Mouse (Mus musculus) mouse embryonic stem cell (cell line): ENCODE data around the gene Aurkb.
"Not testable (repeated sequence)": the region's sequence is repeated elsewhere in the genome, so short reads cannot be mapped to it uniquely, and the experiment has no call there.

Experiments
- in situ Hi-C, 2 experiments: fragments of 300-500 bp; cut with MboI; formaldehyde crosslinking; loops; 1 replicate in 1 of 2; 3 replicates in 1 of 2; pipeline ENCODE4 v1.14.3; 2019 to 2020; ENCODE audit warnings: low sequenced_read_pairs in 2 of 2, low pct_unique_long_range_greater_than_20kb in 1 of 2, mixed read lengths in 1 of 2; ENCODE audit not compliant: unreplicated experiment in 1 of 2

Aurkb gene

DNA sequence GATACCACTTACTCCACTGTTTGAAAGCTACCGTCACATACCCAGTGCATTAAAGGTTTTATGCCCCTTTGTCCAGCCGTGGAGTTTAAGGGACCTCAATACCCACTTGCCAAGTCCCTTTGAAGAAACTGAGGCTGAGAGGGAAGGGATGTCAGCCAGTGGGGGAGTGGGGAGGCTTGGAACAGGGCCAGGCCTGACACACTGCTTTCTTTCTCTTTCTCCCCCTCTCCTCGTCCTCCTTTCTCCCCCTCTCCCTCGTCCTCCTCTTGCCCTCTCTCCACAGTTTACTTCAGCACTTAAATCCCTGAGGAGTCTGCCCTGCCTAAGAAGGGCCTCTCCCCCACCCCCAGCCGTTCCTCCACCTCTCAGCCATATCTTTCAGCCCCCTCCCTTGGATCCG is 44.9 kb downstream of the Aurkb start:
- in situ Hi-C loops, result no loop called here

DNA sequence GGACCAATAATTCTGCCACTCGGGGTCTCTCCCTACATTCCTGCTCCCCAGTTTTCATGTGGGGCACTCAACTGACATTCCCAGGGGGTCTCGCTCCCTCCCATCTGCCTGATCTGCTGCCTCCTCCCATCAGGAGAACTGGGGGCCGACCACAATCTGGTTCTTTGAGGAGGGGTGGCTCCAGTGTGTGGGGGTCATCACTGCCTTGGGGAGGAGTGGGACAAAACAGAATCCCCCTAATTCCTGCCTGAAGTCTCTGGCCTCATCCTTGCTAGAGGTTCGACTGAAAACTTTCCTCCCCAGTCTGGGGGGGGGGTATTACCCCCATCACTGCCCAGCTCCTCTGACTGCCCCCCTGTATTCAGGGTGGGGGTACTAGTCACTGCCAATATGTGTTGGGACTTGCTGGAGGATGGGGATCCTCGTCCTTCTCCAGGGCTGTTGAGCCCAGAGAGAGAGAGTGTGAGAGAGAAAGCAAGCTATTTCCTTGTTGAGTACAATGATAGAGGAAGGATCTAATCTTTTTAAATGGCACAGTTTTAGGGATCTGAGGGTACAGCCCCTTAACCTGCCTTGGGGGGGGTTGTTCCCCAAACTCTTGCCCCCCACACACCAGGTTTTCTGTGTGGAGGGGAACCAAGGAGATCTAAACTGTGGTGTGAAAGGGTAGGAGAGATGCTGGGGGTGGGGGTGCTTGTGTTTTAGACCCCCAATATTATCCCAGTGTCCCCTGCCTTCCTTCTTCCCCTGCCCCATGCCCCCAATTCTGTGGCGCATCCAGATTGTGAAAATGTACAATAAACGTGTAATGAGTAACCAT is 46.3 kb downstream of the Aurkb start:
- in situ Hi-C loops, result no loop called here

DNA sequence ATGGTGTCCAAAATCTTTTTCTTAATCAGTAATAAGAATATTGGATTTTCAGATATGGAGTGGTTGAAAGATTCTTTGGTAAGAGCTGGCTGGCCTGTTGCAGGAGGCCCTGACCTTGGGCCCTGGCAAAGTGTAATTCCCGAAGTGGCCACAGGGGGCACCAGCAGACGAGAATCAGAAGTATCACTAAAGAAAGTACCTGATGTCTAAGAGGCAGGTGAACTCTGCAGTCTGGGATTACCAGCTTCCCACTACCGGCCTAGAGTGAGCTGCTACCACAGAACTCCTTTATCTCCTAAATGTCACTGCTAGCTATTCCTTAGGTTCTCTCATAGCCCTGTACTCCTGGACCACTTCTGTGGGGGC is 46.9 kb downstream of the Aurkb start:
- in situ Hi-C loops, result no loop called here

- in situ Hi-C loops, result no loop called here
Measured at GRCm38 (mm10) chr11:69092871-69093270, 47.4 kb downstream of the Aurkb start.

GRCm38 (mm10) chr11:69093856-69094255 is 48.4 kb downstream of the Aurkb start:
- in situ Hi-C loops, result not testable (repeated sequence)

GRCm38 (mm10) chr11:69094697-69095429 is 49.4 kb downstream of the Aurkb start, which contains the start of gene Per1:
Per1 (plus strand) TSS chr11:69095217.
- in situ Hi-C loops, result no loop called here

GRCm38 (mm10) chr11:69095511-69096231 is 50.2 kb downstream of the Aurkb start:
- in situ Hi-C loops, result no loop called here

- in situ Hi-C loops, result no loop called here
Measured at GRCm38 (mm10) chr11:69096360-69096986, 51.0 kb downstream of the Aurkb start.

DNA sequence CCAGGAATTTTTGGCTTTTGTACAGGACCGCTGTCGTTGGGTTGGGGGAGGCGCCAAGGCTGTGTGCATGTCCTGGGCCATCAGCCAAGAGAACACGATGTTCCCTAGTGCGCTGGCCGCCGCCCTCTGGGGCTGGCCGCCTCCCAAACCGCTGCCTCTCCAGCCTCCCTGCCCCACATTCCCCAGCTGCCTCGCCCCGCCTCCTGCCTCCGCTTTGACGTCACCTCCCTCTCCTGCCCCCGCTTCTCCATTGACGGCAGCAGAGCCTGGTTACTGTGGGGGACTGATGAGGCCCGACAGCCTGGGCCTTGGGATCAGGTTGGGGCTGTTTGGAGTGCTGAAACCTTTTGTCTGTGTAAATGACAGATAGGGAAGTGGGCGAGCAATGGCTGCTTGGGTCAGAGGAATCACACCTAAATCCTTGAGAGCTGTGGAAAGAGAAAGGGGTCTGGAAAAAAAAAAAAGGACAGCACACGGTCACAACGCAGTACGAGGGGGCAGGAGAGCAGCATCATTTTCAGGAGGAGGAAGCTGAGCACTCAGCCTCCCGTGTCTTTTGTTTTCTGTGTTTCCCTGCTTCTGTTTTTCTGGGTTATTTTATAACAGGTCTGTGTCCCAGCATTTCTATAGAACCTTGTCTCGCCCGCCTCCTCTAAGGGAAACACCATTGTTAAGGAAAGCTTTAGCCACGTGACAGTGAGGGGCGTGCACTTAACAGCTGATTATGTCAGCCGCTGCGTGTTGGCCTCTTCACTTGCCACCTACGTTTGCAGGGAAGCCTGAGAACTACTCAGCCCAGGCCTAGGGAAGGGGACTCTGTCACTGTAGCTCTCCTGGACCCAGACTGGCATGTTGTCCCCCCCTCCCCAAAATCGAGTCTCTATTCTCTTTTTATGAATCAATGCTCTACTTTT is 51.8 kb downstream of the Aurkb start:
- in situ Hi-C loops, result no loop called here

DNA sequence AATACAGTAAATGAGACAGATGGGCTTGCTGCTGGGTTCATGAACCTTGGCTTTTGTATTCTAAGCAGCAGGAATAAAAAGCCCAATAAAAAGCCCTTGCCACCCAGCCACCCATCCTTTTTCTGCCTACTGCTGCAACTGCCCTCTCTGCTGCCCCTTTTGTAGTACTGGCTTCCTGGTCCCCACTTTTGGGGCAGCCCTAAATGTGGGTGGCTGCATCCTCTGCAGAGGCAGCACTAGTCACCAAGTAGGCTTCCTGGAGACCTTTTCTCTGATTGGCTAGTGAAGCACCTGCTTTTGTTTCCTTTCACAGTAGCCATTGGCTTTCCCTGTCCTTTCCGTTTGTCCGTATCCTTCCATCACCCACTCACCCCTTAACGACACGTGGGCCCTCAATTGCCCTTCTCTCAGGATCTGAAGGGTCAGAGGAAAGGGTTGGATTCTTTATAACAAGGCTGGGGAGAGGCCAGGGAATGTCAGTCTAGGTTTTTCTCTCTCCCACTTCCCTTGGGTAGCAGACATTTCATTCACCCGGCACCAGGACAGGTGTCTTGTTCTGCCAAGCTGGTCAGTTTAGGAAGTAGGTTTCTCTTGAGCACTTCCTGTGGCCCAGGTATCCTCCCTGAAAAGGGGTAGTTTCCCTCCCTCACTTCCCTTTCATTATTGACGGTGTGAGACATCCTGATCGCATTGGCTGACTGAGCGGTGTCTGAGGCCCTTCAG is 52.8 kb downstream of the Aurkb start:
- in situ Hi-C loops, result no loop called here

DNA sequence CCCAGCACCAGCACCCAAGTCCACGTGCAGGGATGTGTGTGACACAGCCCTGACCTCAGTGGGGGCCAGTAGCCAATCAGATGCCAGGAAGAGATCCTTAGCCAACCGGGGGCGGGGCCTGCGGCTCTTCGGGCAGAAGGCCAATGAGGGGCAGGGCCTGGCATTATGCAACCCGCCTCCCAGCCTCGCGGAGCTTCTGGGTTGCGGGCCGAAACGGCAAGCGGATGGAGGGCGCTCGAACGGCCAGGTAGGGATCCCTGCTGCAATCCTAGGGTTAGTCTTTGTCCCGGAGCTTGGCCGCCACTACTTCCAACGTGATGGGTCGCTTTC is 53.3 kb downstream of the Aurkb start:
- in situ Hi-C loops, result no loop called here

- in situ Hi-C loops, result no loop called here
Measured at GRCm38 (mm10) chr11:69099177-69099914, 53.9 kb downstream of the Aurkb start.

DNA sequence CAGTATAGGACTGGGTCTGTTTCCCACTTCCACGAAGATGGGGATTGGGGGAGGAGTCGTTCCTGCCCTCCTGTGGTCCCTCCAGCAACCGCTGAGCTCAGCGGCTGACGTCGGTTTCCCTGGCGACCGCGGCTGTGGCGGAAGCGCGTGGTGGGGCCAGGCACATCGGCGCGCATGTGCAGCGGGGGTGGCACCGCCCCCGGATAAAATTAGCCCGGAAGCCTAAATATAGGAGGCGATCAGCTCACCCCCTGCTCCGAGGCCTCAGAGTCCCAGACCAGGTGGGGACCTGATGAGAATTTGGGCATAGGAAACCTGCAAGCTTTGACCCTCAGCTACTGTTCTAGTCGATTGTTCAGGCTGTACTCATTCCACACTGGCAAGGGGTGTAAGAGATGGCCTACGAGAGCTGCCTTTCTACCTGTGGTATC is 54.5 kb downstream of the Aurkb start:
- in situ Hi-C loops, result no loop called here

DNA sequence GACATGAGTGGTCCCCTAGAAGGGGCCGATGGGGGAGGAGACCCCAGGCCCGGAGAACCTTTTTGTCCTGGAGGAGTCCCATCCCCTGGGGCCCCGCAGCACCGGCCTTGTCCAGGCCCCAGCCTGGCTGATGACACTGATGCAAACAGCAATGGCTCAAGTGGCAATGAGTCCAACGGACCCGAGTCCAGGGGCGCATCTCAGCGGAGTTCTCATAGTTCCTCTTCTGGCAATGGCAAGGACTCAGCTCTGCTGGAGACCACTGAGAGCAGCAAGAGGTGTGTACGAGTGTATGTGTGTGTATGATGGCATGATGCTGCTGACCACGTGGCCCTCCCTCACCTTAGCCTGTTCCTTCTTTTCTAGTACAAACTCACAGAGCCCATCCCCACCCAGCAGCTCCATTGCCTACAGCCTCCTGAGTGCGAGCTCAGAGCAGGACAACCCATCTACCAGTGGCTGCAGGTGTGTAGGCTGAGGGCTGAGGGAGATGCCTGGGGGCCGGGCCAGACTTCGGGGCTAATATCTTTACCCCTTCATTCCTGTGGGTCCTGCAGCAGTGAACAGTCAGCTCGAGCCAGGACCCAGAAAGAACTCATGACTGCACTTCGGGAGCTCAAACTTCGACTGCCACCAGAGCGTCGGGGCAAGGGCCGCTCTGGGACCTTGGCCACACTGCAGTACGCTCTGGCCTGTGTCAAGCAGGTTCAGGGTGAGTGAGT is 55.4 kb downstream of the Aurkb start:
- in situ Hi-C loops, result no loop called here
